Mouse (Mus musculus) Patski (cell line): ENCODE results near the gene Fgd4. TPM values are rescaled to one million over a fixed set of nuclear protein-coding genes. Genes with fewer than 3 reads are reported as not detected.

Source experiments
- ATAC-seq: fragments of 100-300 bp; one replicate; pipeline ENCODE4 v1.8.0; 2021
- CTCF ChIA-PET: fragments of 350-600 bp; sonication (Branson Sonifier 250); formaldehyde crosslinking; loops from one replicate; lab custom pipeline; 2022; ENCODE audit warnings: inconsistent platforms; lab: Charles Lee
- POLR2A ChIA-PET: fragments of 350-600 bp; sonication (Branson Sonifier 250); formaldehyde crosslinking; loops from one replicate; lab custom pipeline; 2022; ENCODE audit warnings: antibody characterized with exemption, inconsistent platforms; lab: Charles Lee
- DNase-seq: peaks from one replicate; pipeline ENCODE4 v3.0.0-alpha.2; 2011; ENCODE audit warnings: low read depth, low spot score
- H3K27me3 ChIP-seq: fragments of 371-371 bp; one replicate; pipeline ENCODE4 v1.5.1; 2021
- CTCF ChIP-seq: fragments of 100-300 bp; IDR thresholded peaks from one replicate; pipeline ENCODE4 v1.5.1; 2021
- in situ Hi-C: fragments of 300-500 bp; cut with MboI; formaldehyde crosslinking; loops from 3 replicates; pipeline ENCODE4 v1.11.1; 2018; ENCODE audit warnings: low pct_unique_long_range_greater_than_20kb, mixed read lengths
- polyA plus RNA-seq: library from polyadenylated mRNA; unstranded; gene quantifications from one replicate; pipeline ENCODE4 v1.2.3, GENCODE M21; 2021

Fgd4 gene
- polyA plus RNA-seq, 1 experiment from 2014 or later = 10.3 TPM

GRCm38 (mm10) chr16:16571356-16571755, 29.0 kb downstream of the Fgd4 start:
- in situ Hi-C loops = no loop called here
- no peak for ATAC-seq
- no peak for TF ChIP-seq CTCF
- CTCF ChIA-PET = interaction anchor here (1.2 kb wide), 1 partner anchor 9 kb away, joined by 4 read pairs; no protein-coding TSS in a partner anchor
- no peaks in the 10 kb centered on the region for H3K27me3 ChIP-seq
- no peak for DNase-seq
- POLR2A ChIA-PET = no interaction called here

DNA sequence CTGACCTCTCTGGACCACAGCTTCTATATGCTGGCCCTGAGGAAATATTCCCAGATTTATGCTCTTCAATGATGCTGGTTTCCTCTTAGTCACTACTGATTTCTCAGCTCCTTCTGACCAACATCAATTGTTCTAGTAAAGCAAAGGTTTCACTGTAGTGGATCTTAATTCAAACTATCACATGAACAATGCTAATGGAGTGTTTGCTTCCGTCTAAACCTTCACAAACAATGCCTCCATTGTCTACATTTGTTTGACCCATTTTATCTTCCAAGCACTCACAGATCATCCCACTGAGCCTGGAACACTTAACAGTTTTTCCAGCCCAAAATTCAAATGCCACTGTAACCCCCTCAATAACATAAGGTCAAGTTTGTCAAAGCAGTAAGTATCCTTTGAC, 33.6 kb downstream of the Fgd4 start:
- TF ChIP-seq CTCF = no peak
- ChIA-PET POLR2A (no interaction called here), CTCF (interaction anchor here (0.6 kb wide), 1 partner anchor 8 kb away, joined by 3 read pairs; no protein-coding TSS in a partner anchor)
- no peak for DNase-seq
- H3K27me3 ChIP-seq = no peaks in the 10 kb centered on the region
- no peak for ATAC-seq
- in situ Hi-C loops = no loop called here

- TF ChIP-seq CTCF = no peak
- in situ Hi-C loops = no loop called here
- POLR2A ChIA-PET = no interaction called here
- no peaks in the 10 kb centered on the region for H3K27me3 ChIP-seq
- no peak for ATAC-seq
- CTCF ChIA-PET = interaction anchor here (0.6 kb wide), 1 partner anchor 8 kb away, joined by 3 read pairs; no protein-coding TSS in a partner anchor
- no peak for DNase-seq
Measured at GRCm38 (mm10) chr16:16566215-16566614, 34.1 kb downstream of the Fgd4 start.

DNA sequence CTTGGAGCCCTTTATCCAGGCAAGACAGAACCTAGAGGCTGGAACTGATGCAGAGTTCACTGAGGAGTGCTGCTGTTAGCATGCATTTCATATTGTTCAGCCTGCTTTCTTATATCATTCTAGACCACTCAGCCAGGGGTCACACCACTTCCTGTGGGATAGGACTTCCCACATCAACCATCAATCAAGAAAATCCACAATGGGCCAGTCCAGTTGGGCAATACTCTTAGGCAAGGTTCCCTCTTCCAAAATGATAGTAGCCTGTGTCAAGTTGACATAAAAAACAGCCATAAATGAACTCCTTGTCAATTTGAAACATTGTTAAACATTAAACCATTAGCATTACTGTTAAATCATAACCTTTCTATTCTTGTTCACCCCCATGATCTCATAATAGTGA, 34.6 kb downstream of the Fgd4 start:
- CTCF ChIA-PET = no interaction called here
- no peak for DNase-seq
- no peak for ATAC-seq
- POLR2A ChIA-PET = no interaction called here
- H3K27me3 ChIP-seq = no peaks in the 10 kb centered on the region
- TF ChIP-seq CTCF = no peak
- in situ Hi-C loops = no loop called here

DNA sequence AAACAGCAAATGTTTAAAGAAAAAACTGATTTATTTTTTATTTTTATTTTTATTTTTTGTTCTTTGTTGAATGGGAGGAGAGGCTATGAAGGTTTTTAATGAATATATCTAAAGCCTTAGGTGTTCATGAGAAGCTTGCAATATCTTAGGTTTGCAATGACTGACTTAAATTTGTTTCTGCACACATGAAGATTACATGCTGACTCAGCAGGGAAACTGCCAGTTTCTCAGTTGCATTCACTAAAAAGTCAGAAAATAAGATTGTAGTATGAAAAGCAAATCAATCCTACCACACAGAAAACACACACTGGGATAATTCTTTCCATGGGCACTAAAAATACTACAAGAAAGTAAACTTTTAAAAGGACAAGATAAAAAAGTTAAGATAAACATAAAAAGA, 39.6 kb downstream of the Fgd4 start:
- ChIA-PET POLR2A (no interaction called here), CTCF (no interaction called here)
- TF ChIP-seq CTCF = no peak
- H3K27me3 ChIP-seq = no peaks in the 10 kb centered on the region
- no peak for ATAC-seq
- no peak for DNase-seq
- in situ Hi-C loops = no loop called here

DNA sequence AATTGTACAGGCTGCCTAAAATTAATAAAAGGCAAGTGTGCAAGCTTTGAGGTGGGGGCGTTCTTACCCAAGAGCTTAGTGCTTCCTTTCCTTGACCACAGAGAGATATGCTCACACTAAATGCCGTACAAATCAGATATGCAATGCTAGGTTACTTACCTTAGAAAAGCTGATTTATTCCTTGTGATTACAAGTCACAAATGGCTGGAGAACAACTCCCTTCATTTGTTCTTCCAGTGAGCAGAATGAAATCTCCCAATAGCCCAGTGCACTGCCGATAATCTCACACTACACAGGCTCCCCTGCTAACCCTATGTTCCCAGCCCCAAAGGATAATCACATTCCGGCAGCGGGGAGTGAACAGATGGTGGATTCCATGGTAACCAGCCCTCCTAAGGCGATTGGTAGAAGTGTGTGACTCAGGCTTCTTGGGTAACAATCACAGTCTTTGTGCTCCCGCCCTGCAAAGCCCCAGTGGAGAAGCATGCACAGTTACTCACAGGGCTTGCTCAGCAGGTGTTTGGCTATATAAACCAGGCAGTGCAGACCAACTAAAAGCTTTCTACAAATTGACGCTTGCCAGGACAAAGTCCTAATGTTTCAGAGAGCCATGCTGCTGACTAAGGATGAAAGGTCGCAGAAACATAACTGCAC, 40.3 kb downstream of the Fgd4 start:
- CTCF ChIA-PET = interaction anchor here (1.1 kb wide), 1 partner anchor 13 kb away, joined by 3 read pairs; no protein-coding TSS in a partner anchor
- POLR2A ChIA-PET = no interaction called here
- ATAC-seq (peak; percentile 100), DNase-seq (peak; percentile 44)
- TF ChIP-seq CTCF = no peak
- in situ Hi-C loops = no loop called here
- no peaks in the 10 kb centered on the region for H3K27me3 ChIP-seq

GRCm38 (mm10) chr16:16559016-16559877, 41.1 kb downstream of the Fgd4 start:
- POLR2A ChIA-PET = no interaction called here
- TF ChIP-seq CTCF = no peak
- DNase-seq = no peak
- CTCF ChIA-PET = interaction anchor here (1.1 kb wide), 2 partner anchors 9 to 14 kb away, joined by 3 read pairs; no protein-coding TSS in a partner anchor
- in situ Hi-C loops = no loop called here
- ATAC-seq = no peak
- no peaks in the 10 kb centered on the region for H3K27me3 ChIP-seq

- DNase-seq (no peak), ATAC-seq (no peak)
- H3K27me3 ChIP-seq = no peaks in the 10 kb centered on the region
- in situ Hi-C loops = no loop called here
- CTCF ChIA-PET = interaction anchor here (1.1 kb wide), 1 partner anchor 8 kb away, joined by 3 read pairs; no protein-coding TSS in a partner anchor
- no peak for TF ChIP-seq CTCF
- POLR2A ChIA-PET = interaction anchor here (0.6 kb wide), 1 partner anchor 366 kb away, joined by 3 read pairs; no protein-coding TSS in a partner anchor
Measured at GRCm38 (mm10) chr16:16557738-16558137, 42.6 kb downstream of the Fgd4 start.

DNA sequence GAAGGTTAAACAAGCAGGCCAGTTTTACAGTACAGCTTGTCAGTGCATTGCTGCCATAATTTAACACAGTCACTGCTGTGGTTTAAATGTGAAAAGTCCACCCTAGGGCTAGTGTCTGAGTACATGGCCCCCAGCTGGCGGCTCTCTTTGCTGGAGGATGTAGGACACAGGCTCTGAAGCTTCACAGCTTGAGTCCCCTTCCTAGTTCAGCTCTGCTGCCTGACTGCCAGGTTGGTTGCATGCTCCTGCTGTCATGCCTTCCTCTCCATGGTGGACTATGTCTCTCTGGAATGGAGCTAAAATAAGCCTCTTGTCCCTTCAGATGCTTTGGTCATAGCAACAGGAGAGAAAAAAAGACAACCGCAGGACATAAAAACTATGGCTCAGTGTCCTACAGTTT, 46.3 kb downstream of the Fgd4 start:
- ChIA-PET CTCF (no interaction called here), POLR2A (no interaction called here)
- DNase-seq (no peak), ATAC-seq (no peak)
- in situ Hi-C loops = no loop called here
- TF ChIP-seq CTCF = no peak
- H3K27me3 ChIP-seq = no peaks in the 10 kb centered on the region

GRCm38 (mm10) chr16:16552197-16552596, 48.2 kb downstream of the Fgd4 start:
- TF ChIP-seq CTCF = no peak
- POLR2A ChIA-PET = no interaction called here
- DNase-seq = no peak
- ATAC-seq = no peak
- no peaks in the 10 kb centered on the region for H3K27me3 ChIP-seq
- in situ Hi-C loops = no loop called here
- CTCF ChIA-PET = no interaction called here

DNA sequence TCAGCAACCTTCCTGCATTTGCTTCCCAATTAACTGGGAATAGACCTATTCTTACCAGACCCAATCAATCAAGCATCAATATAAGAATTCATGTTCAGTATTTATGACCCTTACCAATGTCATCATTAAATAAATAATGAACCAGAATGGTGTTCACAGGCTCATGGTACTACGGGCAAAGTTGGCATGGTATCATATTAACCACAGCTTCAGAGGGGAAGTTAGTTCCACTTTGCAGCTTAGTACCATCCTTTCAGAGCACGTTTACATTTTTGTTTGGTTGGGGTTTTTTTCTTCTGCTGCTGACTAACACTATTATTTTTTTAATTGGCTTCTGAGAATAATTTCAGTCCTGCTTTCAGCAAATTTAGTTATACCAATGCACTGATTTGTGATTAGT, 51.2 kb downstream of the Fgd4 start:
- no peak for TF ChIP-seq CTCF
- DNase-seq (no peak), ATAC-seq (no peak)
- ChIA-PET CTCF (interaction anchor here (1.2 kb wide), 1 partner anchor 15 kb away, joined by 3 read pairs; no protein-coding TSS in a partner anchor), POLR2A (no interaction called here)
- H3K27me3 ChIP-seq = no peaks in the 10 kb centered on the region
- in situ Hi-C loops = no loop called here
